Mouse (Mus musculus) kidney, adult 2 months (tissue): Measurements from ENCODE around the gene Abcd3.

Experiments
- CTCF ChIP-seq: fragments of 200-500 bp; conservative IDR thresholded peaks from 2 replicates; pipeline ENCODE4 v1.5.1; 2011; ENCODE audit warnings: low read depth, mild to moderate bottlenecking, control low read depth, low read length, moderate library complexity, mixed read lengths; ENCODE audit not compliant: insufficient read depth, insufficient read length
- POLR2A ChIP-seq: fragments of 200-500 bp; IDR thresholded peaks from one replicate; pipeline ENCODE4 v1.6.1; 2011; ENCODE audit warnings: low read depth, low read length, control low read depth

DNA sequence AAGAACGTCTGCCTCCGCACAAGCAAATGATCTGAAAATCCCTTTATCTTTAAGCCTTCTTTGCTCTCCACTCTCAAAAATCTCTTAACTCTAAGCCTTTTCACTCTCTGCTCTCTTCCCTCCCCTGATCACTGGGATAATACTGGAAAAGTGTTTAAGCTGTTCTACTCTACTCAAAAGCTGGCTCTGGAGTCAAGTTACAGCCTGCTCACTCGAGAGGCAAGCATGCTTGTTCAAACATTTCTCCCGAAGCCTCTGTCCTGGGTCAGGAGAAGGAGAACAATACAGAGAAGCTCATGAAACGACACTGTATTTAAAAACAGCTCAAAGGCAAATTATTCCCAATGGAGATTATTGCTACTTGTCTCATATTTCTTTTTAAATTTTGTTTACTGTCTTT is 44.0 kb upstream of the Abcd3 start:
- TF ChIP-seq CTCF, result no peak
- TF ChIP-seq POLR2A, result no peak
